Mouse (Mus musculus): ENCODE measurements around the gene Zfp830. TPM values are rescaled to one million over a fixed set of nuclear protein-coding genes. Genes with fewer than 3 reads are reported as not detected.

Gene Zfp830
- polyA plus RNA-seq (2012; rRNA removed): 13.6 and 13.8 TPM in 2 replicates

GRCm38 (mm10) chr11:82763742-82764437 lies at the start of gene Zfp830, which contains the start of gene Cct6b:
Gene Zfp830, plus strand, starts transcription at chr11:82764345.
Gene Cct6b, minus strand, starts transcription at chr11:82764321.
- DNase-seq (ENCODE audit: low read depth): peak; percentile 98
- TF ChIP-seq POLR2A (IDR thresholded peaks at IDR 0.05; ENCODE audit: borderline replicate concordance, extremely low read depth, insufficient read depth, insufficient read length, poor library complexity, severe bottlenecking) (peak; percentile 66; the same call in 1 of the 2 replicates), CTCF (IDR thresholded peaks at IDR 0.05; ENCODE audit: borderline replicate concordance, extremely low read depth, insufficient read depth, insufficient read length) (no peak)

DNA sequence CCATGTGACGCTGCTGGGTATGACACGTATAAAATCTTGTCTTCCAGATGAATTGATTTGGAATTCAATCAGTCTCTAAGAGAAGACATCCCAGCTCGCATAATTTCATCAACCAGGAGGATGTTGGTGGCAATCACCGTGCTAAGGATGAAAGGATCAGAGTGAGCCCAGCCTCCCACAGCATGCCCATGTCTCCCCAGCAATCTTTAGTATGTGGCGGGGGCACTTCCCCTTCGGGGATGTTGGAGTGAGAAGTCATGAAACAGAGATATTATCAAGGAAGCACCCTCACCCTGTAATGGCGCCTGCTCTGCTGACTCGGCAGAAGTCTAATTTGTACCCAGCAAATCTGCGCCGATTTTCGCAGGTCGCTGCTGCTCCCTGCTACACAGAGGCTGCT lies 44.9 kb upstream of the Zfp830 start:
- TF ChIP-seq POLR2A (IDR thresholded peaks at IDR 0.05; ENCODE audit: borderline replicate concordance, extremely low read depth, insufficient read depth, insufficient read length, poor library complexity, severe bottlenecking) (no peak), CTCF (IDR thresholded peaks at IDR 0.05; ENCODE audit: borderline replicate concordance, extremely low read depth, insufficient read depth, insufficient read length) (no peak)
- DNase-seq (ENCODE audit: low read depth): no peak

DNA sequence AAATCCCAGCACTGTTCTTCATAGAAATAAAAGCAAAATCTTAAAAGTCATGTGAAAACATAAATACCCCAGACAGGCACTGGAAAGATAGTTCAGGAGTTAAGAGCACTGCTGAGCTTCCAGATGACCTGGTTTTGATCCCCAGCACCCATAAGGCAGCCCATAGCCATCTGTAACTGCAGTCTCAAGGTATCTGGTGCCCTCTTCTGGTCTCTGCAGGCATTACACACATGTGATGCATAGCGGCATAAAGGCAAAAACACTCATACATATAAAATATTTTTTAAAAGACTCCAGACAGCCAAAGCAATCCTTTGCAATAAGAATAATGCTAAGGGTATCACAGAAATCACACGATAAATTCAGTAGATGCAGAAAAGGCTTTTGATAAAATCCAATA lies 37.3 kb upstream of the Zfp830 start:
- TF ChIP-seq CTCF (IDR thresholded peaks at IDR 0.05; ENCODE audit: borderline replicate concordance, extremely low read depth, insufficient read depth, insufficient read length): peak; percentile 24; the same call in 1 of the 2 replicates
- no peak for TF ChIP-seq POLR2A (IDR thresholded peaks at IDR 0.05; ENCODE audit: borderline replicate concordance, extremely low read depth, insufficient read depth, insufficient read length, poor library complexity, severe bottlenecking)

GRCm38 (mm10) chr11:82734227-82734626 lies 29.9 kb upstream of the Zfp830 start:
- DNase-seq (ENCODE audit: low read depth): no peak

More for the DNA sequence above, 37.3 kb upstream of the Zfp830 start:
- no peak for DNase-seq (ENCODE audit: low read depth)

DNA sequence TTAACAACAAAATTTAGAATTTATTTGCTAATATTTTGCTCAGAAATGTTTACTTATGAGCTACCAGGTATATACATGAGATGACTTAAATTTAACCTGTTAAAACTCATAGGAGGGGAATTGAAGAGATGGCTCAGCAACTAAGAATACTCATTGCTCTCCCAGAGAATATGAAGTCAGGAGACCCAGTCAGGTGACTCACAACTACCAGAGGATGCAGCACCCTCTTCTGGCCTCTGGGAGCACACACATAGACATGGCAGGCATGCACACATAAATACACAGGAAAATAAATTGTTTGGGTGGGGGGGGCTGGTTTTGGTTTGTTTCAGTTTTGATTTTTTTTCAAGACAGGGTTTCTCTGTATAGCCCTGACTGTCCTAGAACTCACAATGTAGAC lies 25.1 kb upstream of the Zfp830 start:
- TF ChIP-seq POLR2A (IDR thresholded peaks at IDR 0.05; ENCODE audit: borderline replicate concordance, extremely low read depth, insufficient read depth, insufficient read length, poor library complexity, severe bottlenecking): no peak
- TF ChIP-seq CTCF (IDR thresholded peaks at IDR 0.05; ENCODE audit: borderline replicate concordance, extremely low read depth, insufficient read depth, insufficient read length): peak; percentile 7; the same call in 1 of the 2 replicates
- DNase-seq (ENCODE audit: low read depth): no peak

More at GRCm38 (mm10) chr11:82734227-82734626, 29.9 kb upstream of the Zfp830 start:
- no peak for TF ChIP-seq POLR2A (IDR thresholded peaks at IDR 0.05; ENCODE audit: borderline replicate concordance, extremely low read depth, insufficient read depth, insufficient read length, poor library complexity, severe bottlenecking)
- TF ChIP-seq CTCF (IDR thresholded peaks at IDR 0.05; ENCODE audit: borderline replicate concordance, extremely low read depth, insufficient read depth, insufficient read length): no peak

DNA sequence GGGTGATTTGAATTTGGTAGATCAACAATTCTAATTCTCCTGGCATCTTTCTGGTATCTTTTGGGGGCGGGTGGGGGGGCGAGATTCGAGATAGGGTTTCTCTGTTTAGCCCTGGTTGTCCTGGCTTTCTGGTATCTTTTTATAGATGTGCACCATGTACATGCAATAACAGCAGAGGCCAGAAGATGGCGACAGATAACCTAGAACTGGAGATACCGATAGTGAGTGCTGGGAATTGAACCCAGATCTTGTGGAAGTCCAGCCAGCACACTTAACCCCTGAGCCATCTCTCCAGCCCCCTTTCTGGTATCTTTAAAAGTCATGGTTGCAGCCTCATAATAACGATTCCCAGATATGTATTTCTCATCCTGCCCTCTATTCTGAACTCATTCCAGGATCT lies 18.0 kb upstream of the Zfp830 start:
- peak; percentile 8 for DNase-seq (ENCODE audit: low read depth)
- TF ChIP-seq CTCF (IDR thresholded peaks at IDR 0.05; ENCODE audit: borderline replicate concordance, extremely low read depth, insufficient read depth, insufficient read length) (peak; percentile 49; the same call in 1 of the 2 replicates), POLR2A (IDR thresholded peaks at IDR 0.05; ENCODE audit: borderline replicate concordance, extremely low read depth, insufficient read depth, insufficient read length, poor library complexity, severe bottlenecking) (no peak)

DNA sequence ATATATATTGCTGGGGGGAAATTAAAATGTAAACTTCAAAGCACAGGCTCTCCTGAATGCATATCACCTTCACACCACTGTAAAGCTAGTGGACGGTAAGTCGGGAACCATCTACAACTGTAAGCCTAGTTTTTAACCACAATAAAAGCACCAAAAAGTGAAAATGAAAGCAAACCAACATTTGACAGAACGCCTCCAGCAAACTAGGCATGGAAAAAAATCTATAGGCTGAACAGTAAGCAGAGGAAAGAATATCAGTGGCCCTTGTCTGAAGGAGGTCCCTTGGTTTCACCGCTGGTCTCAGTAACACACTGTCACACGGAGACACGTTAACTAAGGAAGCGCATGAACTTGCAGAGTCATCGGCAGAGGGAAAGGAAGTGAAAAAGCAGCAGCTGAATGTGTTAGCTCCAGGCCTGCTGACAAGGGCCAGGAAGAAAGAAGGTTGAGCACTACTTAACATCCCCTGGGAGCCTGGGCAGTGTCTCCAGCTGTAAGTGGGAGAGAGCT lies 17.2 kb upstream of the Zfp830 start:
- TF ChIP-seq POLR2A (IDR thresholded peaks at IDR 0.05; ENCODE audit: borderline replicate concordance, extremely low read depth, insufficient read depth, insufficient read length, poor library complexity, severe bottlenecking) (no peak), CTCF (IDR thresholded peaks at IDR 0.05; ENCODE audit: borderline replicate concordance, extremely low read depth, insufficient read depth, insufficient read length) (no peak)
- no peak for DNase-seq (ENCODE audit: low read depth)

DNA sequence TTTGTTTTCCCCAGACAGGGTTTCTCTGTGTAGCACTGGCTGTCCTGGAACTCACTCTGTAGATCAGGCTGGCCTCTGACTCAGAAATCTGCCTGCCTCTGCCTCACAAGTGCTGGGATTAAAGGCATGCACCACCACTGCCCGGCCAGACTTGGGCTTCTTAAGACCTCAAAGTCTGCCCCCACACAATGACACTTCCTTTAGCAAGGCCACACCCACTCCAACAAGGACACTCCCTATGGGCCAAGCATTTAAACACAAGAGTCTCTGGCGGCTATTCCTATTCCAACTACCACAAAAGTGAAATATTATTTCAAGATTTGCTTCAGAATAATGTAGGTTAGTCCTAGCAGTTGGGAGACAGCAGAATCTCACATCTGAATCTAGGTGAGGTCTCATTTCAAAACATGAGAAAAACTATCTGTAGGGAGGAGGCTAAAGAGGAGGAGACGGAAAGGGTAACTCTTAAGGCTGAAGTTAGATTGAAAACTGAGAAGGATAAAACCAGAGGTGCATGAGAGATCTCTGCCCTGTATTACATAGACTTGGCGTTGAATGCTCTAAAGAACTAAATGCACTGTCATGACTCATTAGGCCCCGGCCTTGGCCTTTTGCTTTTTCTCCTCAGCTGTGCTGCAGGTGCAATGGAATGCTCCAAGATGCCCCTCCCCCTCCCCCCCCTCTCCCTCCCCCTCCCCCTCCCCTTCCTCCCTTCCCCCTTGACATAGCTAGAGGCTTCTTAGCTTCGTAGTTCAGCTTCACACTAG lies 11.6 kb upstream of the Zfp830 start:
- DNase-seq (ENCODE audit: low read depth): no peak
- no peak for TF ChIP-seq CTCF (IDR thresholded peaks at IDR 0.05; ENCODE audit: borderline replicate concordance, extremely low read depth, insufficient read depth, insufficient read length)
- no peak for TF ChIP-seq POLR2A (IDR thresholded peaks at IDR 0.05; ENCODE audit: borderline replicate concordance, extremely low read depth, insufficient read depth, insufficient read length, poor library complexity, severe bottlenecking)

- TF ChIP-seq CTCF (IDR thresholded peaks at IDR 0.05; ENCODE audit: borderline replicate concordance, extremely low read depth, insufficient read depth, insufficient read length) (no peak), POLR2A (IDR thresholded peaks at IDR 0.05; ENCODE audit: borderline replicate concordance, extremely low read depth, insufficient read depth, insufficient read length, poor library complexity, severe bottlenecking) (no peak)
- DNase-seq (ENCODE audit: low read depth): no peak
Measured at GRCm38 (mm10) chr11:82755919-82756318, 8.2 kb upstream of the Zfp830 start.

- no peak for DNase-seq (ENCODE audit: low read depth)
- TF ChIP-seq POLR2A (IDR thresholded peaks at IDR 0.05; ENCODE audit: borderline replicate concordance, extremely low read depth, insufficient read depth, insufficient read length, poor library complexity, severe bottlenecking) (no peak), CTCF (IDR thresholded peaks at IDR 0.05; ENCODE audit: borderline replicate concordance, extremely low read depth, insufficient read depth, insufficient read length) (no peak)
Measured at GRCm38 (mm10) chr11:82762286-82762829, 1.8 kb upstream of the Zfp830 start.

- TF ChIP-seq POLR2A (IDR thresholded peaks at IDR 0.05; ENCODE audit: borderline replicate concordance, extremely low read depth, insufficient read depth, insufficient read length, poor library complexity, severe bottlenecking) (no peak), CTCF (IDR thresholded peaks at IDR 0.05; ENCODE audit: borderline replicate concordance, extremely low read depth, insufficient read depth, insufficient read length) (no peak)
- DNase-seq (ENCODE audit: low read depth): no peak
Measured at GRCm38 (mm10) chr11:82763261-82763660, 884 bp upstream of the Zfp830 start.
